Mouse (Mus musculus) adrenal gland, postnatal 10 days (tissue): ENCODE measurements at regions not wholly inside any gene's neighbourhood (a gene's known extent, or its start where the extent isn't known, plus 50 kb on each side); places are given as distances from the start of the nearest gene placed in this dataset.

Source experiments
- DNase-seq: peaks from one replicate; pipeline ENCODE4 v3.0.0; 2021; ENCODE audit warnings: mixed read lengths

DNA sequence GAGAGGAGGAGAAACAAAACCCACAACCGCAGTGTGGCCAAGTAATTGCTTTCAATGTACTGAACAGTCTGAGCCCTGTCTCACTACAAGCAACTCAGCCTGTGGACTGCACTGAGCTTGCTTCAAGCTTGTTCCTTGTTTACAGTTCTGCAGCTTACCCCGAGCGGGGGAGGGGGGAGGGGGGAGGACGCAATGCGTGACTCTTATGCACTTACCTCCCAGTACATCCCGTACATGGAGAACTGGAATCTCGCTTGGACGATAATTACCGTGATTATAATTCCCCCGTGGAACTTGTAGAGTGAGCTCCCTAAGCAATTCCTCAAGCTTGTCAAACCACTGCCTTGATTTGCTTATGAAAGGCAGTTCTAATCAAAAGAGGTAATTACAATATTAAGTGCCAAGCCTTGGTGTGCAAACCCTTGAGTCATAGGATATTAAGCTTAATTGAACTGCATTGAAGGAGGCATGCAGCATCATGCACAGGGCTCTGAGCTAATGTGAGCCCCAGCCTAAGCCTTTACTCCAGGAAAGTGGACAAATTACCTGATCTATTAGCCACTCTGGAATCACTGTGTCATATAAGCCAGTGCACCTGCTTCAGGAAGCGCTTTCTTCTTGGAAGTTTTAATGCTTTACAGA lies 397.0 kb upstream of the Klf4 start:
- no peak for DNase-seq

DNA sequence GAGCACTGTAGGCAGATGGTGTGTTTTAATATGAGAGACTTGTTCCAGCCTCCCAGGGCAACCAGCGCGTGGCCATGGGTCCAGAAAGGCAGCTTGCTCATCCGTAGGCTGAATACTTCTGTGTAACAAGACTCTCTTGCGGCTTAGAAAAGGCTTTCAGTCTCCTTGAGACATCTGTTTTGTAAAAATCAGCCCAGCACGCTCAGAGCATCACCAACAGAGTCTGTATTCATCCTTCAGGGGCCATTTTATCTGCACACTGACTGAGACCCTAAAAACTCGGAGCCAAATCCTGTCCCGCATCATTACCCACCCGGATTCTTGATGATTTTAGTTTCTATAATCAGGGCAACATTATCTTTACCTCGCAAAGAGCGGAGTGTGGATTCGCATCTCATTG lies 396.4 kb upstream of the Klf4 start:
- no peak for DNase-seq

DNA sequence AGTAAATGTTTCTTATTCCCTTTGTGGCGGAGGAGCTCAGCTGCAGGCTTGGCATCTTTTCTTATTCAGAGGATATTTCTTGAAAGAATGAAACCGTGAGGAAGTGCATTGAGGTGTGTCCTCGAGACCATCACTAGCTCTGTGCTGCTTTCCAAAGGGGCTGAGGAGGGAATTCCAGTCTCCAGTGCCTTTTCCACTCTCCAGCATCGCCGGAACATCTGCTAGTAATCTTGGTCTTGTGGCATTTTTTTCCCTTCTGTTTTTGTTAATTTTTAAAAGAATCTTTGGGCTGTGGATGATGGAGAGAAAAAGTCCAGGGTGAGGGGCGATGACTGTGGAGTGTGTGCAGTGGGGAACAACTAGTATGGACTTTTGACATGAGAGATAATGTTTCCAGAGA lies 395.9 kb upstream of the Klf4 start:
- DNase-seq: no peak

DNA sequence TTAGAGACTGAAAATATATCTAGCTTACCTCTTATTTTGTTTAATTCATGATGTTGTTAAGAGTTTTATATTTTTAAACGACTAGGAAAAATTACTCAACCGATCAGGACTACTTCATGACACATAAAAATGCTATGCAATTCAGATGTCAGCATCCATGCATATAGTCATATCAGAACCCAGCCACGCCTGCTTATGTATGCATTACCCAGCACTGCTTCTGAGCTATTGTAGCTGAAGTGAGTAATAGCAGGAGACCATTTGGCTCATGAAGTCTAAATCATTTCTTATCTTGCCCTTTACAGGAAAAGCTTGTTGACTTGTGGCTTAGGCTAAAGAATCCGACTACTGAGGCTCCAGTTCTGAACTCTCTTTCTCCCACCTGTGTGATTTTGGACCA lies 395.1 kb upstream of the Klf4 start:
- no peak for DNase-seq

DNA sequence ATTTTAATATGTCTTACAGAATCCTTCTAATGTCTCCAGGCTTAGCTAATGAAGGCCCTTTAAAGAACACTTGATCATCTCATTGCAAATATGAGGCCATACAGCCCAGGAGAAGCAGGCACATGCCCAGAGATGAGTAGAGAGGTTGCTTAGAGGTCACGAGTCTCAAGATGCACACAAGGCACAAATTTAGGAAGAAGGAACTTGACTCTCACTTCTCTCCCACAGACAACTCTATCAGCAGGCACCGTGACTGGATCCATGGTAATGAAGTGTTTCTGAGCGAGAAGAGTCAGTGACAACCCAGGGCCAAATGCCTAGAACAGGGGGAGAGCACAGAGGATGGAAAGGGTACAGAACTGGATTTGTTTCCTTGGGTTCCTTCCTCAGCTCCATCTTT lies 392.7 kb upstream of the Klf4 start:
- DNase-seq: no peak

DNA sequence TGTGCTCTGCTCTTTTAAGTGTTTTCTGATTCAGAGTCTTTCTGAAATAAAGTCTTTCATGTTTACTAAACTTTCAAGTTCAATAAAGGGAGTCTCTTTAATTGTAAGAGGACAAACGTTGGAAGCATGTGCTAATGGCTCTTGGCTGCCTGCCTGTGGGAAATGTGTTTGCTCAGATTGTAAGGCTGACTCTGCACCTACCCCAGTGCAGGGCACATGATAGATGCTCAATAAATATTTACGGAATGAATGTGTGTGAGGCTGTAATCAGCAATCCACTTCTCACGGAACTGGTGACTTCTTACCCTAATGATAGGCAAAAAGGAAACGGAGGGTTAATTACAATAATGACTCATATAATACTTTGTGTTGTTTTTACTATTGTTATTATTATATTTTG lies 389.0 kb upstream of the Klf4 start:
- no peak for DNase-seq

DNA sequence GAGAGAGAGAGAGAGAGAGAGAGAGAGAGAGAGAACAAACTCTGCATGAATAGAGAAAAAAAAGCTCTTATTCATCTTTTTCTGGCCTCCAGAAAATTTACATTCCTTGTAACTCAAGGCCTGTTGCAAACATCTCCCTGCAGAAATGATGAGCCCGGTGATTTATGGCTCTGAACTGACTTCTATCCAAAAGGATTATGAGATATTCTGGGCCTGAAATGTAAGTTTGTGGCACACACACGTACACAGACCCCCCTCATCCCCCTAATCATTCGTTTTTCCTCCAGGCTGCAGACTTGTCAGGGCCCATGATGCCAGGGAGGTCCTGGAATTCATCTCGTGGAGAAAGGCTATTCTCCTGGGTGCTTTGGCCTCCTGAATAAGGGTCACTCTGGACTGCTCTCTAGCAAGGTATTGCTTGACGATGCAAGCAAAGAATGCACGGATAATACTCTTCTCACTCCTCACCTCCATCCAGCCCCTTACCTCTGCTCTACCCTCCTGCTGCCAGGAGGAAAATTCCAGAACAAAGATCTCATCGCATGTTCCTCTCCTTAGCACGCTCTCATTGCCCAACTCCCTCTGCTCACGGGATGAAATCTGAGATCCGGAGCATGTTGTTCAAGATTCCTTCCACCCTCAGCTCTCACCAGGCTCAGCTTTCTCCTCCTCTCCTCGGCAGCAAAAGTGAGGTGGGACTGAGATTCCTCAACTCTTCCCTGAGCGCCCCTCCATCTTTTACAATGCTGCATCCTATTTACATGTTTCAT lies 362.0 kb upstream of the Klf4 start:
- DNase-seq: peak; percentile 14

DNA sequence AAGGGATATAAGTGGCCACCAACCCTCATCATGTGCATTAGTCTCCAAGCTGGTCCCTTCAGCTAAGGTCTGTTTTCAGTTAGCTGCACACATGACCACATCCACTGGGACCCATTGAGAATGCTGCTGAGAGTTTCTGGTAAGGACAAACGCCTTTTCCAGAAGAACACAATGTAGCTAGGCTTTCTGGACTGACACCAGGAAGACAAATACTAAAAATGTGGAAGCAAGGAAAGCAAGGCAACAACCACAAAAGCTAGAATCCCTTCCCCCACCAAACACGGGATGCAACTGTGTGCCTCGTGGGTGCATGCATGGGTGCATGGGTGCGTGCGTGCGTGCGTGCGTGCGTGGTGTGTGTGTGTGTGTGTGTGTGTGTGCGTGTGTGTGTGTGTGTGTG lies 359.4 kb upstream of the Klf4 start:
- DNase-seq: no peak

DNA sequence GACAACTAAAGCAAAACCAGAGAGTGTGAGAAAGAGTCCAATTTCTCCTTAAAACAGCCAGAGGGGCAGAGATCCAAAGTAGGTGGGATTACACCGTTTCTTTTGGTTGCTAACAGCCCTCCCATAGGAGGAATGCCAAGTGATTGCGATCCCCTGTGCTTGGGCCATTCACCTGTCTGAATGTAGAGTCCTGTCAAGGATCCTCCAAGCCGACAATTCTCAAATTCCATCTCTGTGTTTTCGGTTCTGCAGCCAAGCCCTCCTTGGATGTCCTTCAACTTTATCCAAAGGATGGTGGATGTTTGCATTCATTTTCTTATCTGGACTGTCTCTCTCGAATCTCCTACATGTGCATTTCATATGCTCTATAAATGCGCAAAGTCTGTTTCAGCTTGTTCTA lies 355.3 kb upstream of the Klf4 start:
- DNase-seq: no peak

DNA sequence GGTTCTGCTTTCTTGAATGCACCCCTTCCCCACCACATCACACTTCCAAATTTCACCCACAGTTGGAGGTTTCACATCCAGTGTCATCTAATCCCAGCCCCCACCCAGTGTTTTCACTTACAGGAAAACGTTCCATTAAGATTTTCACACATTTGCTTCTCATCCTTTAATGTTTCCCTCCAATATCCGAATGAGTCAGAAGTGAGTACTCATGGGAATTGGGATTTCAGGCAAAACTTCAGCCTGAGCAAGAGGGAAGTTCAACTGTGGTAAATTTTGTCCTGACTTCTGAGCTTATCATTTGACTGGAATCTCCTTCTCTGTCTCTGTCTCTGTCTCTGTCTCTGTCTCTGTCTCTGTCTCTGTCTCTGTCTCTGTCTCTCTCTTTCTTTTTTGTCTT lies 350.3 kb upstream of the Klf4 start:
- no peak for DNase-seq

DNA sequence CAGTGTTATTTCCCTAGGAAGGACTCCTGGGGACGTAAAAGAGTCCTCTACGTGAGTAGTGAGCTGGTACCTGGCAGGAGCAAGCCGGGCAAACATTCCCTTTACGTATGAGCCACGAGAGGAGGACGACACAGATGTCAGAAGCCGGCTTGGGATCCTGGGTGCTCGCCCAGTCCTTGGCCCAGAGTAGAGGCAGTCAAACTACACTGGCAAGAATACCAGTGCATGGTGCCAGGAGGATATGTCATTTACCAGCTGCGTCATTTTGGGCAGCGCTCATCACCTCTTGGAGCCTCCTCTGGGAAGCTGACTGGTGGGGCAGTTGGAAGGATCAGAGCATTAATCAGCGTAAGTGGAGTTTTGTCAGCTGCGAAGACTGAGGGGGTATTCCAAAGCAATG lies 343.0 kb upstream of the Klf4 start:
- DNase-seq: peak; percentile 46

DNA sequence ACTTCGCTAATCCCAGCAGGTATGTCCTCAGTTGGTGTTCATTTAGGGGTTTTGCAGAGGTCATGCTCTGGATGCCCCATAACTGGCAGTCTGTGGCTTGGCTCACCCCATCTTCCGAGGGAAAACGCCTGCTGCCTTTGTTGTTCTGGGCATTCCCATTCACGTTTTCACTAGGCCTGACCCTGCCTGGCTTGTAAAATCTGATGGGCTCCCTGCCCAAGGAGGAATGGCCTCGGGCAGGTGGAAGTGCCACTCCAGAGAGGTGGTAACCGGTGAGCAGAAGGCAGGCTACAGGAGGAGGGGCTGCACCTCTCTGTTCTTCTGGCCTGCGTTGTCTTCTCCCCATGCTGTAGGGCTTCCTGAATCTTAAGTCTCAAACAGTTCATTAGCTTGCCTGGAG lies 342.6 kb upstream of the Klf4 start:
- DNase-seq: peak; percentile 4

DNA sequence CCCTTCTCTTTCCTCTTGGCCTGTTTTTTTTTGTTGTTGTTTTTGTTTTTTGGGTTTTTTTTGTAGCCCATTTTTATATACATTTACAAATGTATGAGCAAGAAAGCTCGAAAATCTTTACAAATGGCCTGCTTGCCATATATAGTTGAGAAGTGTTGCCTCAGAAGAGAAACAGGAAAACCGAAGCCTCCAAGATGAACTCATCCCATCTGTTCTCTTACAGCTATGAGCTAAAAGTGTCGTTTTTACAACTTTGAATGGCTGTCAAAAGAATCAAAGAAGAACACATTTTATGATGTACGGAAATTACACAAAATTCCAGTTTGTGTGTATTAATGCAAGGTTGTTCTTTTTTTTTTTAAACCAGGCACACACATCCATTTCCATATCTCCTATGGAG lies 342.0 kb upstream of the Klf4 start:
- DNase-seq: no peak

DNA sequence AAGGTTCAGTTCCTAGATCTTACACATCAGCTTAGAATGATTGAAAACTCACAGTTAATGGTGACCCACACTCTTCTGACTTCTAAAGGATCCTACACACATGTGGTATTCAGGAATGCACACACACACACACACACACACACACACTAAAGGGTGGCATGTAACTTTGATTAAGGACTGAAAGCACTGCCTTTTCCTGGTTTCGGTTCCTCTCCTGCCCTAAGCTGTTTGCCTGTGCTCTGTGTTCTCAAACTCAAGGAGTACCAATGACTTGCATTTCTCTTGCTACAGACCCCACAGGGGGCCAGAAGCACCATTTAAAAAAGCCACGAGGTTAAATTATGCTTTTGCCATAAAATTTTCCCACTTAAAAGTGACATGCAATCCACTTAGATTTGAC lies 327.8 kb upstream of the Klf4 start:
- no peak for DNase-seq

DNA sequence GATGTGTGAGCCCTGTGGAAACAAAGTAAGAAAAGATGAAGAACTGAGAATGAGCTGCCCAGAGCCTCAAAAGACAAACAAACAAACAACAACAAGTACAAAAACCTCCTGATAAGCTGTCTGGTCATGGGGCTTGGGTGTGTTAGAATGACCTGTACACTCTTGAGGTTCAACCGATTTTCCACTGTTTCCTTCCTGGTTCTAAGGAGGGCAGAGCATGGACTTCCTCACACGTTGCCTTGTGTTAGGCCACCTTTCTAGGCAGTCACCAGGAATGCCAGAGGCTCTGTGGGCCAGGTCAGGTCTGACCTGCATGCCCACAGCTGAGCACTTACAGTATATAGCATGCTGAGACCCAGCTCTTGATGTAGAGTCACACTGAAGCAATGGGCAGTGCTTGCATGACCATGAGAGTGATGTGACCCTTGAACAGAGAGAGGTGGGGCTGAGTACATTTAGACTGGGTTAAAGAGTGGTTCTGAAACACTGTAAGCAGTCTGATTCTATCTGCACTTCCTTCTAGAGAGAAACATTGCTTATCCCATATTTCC lies 327.0 kb upstream of the Klf4 start:
- DNase-seq: no peak

DNA sequence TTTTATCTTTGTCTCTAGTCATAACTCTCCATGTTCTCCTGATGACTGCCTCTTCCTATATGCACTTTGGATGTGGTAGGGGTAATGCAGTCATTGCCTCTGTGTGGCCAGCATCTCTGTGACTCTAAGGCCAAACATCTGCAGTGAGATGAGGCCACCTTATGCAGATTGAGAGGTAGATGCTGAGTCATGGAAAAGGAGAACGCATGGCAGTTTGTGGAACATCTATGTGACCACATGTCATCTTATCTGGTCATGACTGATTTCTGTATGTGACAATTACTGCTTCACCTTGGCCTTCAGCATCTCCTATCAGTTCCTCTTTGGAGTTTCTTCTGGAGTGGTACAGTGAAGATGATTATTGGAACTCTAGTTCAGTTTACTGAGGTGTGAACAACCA lies 319.2 kb upstream of the Klf4 start:
- DNase-seq: no peak

DNA sequence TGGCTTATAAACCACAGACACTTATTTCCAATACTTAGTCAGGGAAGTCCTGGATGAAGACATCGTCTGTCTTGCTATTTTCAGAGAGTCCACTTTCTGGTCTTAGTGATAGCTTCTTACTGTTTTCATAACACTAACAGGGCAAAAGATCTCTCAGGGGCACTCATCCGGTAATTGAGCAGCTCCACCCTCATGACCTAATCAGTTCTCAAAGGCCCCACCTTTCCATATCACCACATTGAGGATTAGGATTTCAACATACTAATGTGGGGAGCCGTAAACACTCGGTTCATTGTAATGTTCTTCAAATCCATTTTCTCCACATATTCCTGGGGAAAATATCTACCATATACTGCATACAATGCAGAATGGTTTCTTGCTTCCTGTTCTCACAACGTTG lies 318.8 kb upstream of the Klf4 start:
- DNase-seq: no peak

DNA sequence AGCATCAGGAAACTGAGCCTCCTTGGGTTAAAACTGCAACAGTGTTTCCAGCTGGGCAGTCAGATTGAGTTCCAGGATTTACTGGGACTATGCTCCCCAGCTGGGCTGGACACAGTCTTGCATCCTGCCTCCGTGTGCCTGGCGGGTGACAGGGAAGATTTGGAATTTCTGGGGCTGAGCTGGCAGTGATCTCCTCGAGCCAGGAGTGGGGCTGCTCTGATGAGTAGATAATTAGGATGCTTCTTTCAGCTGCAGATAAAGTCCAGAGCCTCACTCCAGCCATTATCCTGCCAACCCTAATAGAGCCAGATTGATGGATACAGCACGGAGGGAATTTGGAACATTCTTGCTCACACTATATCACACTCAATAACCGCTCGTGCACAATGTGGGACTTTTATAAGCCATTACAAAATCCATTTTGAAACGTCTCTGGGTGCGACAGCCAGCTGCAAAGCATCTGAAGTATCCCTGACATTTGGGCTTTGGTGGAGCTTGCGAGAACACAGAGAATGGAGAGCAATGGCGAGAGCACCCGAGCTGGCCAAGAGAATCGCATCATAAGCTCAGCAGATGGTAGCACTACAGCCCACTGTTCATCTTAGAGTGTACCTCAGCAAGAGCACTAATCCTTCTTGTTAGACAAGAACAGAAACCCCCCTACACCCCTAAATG lies 311.6 kb upstream of the Klf4 start:
- no peak for DNase-seq

DNA sequence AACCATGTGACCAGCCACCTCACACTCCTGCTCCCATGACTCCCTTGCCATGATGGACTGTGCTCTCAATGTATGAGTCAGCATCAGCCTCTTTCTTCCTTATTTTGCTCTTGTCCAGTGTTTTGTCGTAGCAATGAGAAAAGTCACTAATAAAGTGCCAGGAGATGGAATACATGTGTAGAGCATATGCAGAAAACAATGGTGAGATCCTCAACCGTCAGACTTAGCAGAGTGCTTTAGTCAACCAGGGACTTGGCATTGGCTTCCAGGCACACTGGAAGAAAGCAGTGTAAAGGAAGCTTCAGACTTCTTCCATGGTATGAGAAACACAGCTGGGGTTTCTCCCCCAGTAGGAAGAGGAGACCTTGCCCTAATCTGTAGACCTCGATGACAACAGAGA lies 306.3 kb upstream of the Klf4 start:
- DNase-seq: no peak

DNA sequence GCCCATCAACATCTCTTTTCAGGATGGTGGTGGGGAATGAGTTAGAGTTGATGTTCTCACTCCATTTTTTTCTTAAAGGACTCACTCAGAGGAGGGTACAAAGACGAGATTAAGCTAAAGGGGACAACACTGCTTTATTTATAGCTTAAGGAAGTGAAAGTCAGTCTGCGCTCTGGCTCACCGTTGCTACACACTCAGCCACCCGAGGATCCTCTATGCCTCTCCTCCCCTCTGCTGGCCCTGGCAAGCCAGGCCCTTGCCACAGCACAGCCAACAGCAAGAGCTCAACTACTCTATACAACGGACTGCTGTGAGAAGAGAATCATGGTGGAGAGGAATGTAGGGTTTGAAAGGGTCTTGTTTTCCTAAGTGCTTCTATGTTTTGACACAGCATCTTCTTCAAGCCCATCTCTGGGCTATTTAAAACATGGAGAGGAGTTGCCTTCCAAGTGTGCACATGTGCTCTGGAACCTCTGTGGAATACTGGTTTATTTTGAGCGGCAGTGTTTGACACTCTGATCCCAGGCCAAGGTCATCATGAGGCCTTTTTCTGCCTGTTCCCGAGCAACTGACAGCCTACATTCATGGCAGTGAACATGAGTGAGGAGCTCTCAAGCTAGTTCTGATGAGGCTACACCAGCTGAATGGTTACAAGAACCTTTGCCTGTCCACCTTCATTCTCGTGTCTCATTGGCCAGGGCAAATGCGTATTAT lies 291.9 kb upstream of the Klf4 start:
- DNase-seq: no peak

DNA sequence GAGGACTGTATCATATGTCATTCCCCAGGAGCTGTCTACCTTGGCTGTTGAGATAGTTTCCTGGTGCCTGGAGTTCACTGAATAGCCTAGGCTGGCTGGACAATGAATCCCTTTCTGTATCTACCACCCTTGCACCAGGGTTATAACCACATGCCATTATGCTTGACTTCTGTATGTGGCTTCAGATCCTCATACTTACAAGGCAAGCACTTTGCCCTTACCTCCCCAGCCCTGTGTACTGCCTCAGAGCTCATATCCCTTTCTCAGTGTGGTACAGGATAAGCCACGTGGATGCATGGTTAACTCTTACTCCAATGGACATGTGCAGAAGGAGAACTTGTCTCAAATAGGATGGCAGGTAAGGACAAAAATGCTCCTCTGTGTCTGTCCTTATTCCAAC lies 291.3 kb upstream of the Klf4 start:
- no peak for DNase-seq

DNA sequence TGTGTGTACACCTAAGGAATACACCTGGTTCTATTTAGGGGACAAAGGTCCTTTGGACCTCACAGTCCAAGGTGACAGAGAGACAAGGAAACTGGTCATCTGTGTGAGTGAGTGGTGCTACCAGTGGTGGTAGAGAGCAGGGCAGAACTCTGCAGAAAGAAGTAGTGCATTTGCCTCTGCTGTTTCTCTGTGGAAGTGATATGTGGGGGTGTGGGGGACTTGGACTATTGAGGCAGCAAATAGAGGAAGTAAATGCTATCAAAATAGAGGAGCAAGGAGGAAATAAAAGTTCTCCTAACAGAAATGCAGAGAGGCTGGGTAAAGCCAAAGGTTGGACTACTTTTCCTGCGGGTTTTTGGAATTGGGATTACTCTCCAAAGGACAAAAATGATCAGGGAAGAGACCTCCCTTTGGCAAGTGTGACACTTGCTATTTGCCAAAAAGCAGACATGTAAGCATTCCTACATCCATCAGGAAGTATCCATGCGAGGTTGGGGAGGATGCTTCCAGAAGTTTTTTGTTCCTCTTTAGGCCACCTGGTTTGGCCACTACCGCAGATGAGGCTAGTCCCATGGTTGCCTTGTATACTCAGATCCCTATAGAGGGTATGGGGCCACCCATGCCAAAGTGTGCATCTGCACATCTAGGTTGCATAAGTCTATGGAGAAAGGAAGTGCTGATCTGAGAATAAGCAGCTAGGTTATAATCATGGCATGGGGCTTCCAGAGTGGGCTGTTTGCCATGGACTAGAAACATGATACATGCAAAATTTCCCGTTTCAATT lies 285.0 kb upstream of the Klf4 start:
- no peak for DNase-seq
